Mouse (Mus musculus) heart, embryonic 10.5 days (tissue): Measurements from ENCODE around the gene Plg. TPM values are rescaled to one million over a fixed set of nuclear protein-coding genes. Genes with fewer than 3 reads are reported as not detected.

ENCODE experiments used
- DNase-seq: peaks from one replicate; pipeline ENCODE4 v3.0.0-alpha.2; 2017; ENCODE audit warnings: low spot score
- H3K27ac ChIP-seq: fragments of 300-500 bp; sonication (generic); 2 replicates; pipeline ENCODE4 v1.5.1; 2016; ENCODE audit warnings: mild to moderate bottlenecking
- H3K27me3 ChIP-seq: fragments of 300-500 bp; sonication (generic); 2 replicates; pipeline ENCODE4 v1.6.1; 2016; ENCODE audit warnings: mild to moderate bottlenecking; ENCODE audit not compliant: poor library complexity, insufficient read depth, severe bottlenecking
- H3K36me3 ChIP-seq: fragments of 300-500 bp; sonication (generic); 2 replicates; pipeline ENCODE4 v1.6.1; 2016; ENCODE audit warnings: mild to moderate bottlenecking, moderate library complexity
- H3K4me1 ChIP-seq: fragments of 300-500 bp; sonication (generic); 2 replicates; pipeline ENCODE4 v1.6.1; 2016; ENCODE audit warnings: mild to moderate bottlenecking
- H3K4me3 ChIP-seq: fragments of 300-500 bp; sonication (generic); 2 replicates; pipeline ENCODE4 v1.5.1; 2016; ENCODE audit warnings: mild to moderate bottlenecking, moderate library complexity
- H3K9me3 ChIP-seq: fragments of 300-500 bp; sonication (generic); 2 replicates; pipeline ENCODE4 v1.6.1; 2016; ENCODE audit warnings: mild to moderate bottlenecking, moderate library complexity
- WGBS: fragments of 180-500 bp; shearing (Covaris S2); methylation state at CpG from one replicate; pipeline ENCODE4 v1.1.7; 2016; 5-methylcytosine and 5-hydroxymethylcytosine counted together
- polyA plus RNA-seq: library from polyadenylated mRNA; unstranded; fragments of >200 nt; fragmentation: Nextera tagmentation; extraction: Ambion mirVana; gene quantifications from 2 replicates; pipeline ENCODE4 v1.2.1, GENCODE M21; 2016

Gene Plg
- polyA plus RNA-seq, 1 experiment from 2014 or later: 19.7 TPM

DNA sequence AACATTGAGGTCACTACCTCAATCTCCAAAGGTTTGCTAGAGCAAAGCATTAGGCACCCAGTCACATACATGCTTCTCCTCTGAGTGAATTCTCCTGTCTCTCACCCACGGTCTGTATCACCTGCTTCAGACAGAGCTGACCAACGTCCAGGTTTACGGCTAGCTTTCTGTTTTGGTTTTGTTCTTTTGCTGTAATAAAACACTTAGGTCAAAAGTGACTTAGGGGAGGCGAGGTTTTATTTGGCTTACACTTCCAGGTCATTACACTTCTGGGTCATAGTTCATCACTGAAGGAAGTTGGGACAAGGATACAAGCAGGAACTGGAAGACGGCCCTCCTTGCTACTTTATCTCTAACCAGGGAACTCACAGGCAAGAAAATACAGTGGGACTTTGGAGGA, 9.0 kb upstream of the Plg start:
- Histone ChIP-seq H3K27me3 (no peaks in the 10 kb centered on the region), H3K4me3 (no peak overlapping the region), H3K36me3 (no peaks in the 10 kb centered on the region), H3K27ac (no peak overlapping the region), H3K4me1 (peaks cover 11% of the 10 kb centered on the region), H3K9me3 (no peaks in the 10 kb centered on the region)
- no peak for DNase-seq
- 68% methylated on average over 5 of the region's 5 CpGs for WGBS

DNA sequence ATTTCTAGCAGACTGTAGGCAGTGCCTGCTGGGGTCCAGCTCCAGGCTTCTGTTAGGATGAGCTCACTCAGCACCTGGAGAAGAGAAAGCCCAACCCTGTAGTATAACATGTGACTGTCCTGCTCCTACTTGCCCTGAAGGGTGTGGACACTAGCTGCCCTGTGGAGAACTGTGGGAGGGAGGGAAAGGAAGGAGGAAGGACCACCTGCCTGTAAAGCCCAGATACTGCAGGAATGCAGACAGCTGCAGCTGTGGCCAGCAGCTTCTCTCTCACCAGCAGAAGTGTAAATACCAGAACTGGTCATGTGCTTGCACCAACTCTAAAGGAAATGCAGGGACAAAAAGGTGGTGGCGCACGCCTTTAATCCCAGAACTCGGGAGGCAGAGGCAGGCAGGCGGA, 8.1 kb upstream of the Plg start:
- Histone ChIP-seq H3K27me3 (no peaks in the 10 kb centered on the region), H3K4me1 (peaks cover 9% of the 10 kb centered on the region), H3K27ac (peak overlapping the region; percentile 22; the same call in 1 of the 2 replicates), H3K9me3 (no peaks in the 10 kb centered on the region), H3K4me3 (no peak overlapping the region), H3K36me3 (no peaks in the 10 kb centered on the region)
- peak; percentile 79 for DNase-seq
- 56% methylated on average over 4 of the region's 4 CpGs for WGBS

DNA sequence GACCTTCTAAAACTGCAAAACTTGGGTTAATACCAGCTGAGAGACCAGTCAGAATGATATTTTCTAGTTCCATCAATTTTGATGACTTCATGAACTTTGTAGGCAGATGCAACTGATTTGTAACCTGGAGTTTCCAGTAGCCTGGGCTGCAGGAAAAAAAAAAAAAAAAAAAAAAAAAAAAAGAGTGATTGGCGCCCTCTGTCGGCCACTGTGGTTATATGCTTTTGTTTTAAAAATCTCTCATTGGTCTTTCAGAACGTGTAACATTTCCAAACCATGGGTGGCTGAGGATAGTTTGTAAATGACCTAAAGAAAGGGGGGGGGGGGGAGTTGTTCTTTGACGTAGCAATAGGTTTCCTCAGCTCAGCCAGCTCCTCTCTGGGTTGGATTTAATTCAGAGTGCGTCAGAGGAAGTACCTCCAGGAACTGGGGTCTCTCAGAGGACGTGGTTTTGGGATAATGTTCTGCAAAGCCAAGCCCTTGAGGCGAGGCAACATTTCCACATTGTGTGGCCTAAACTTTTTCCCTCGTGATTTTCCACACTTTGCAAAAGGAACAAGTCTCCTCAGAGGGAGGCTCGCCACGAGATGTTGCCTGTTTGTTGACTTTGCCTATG, 7.0 kb upstream of the Plg start:
- Histone ChIP-seq H3K36me3 (no peaks in the 10 kb centered on the region), H3K27me3 (no peaks in the 10 kb centered on the region), H3K9me3 (no peaks in the 10 kb centered on the region), H3K27ac (no peak overlapping the region), H3K4me3 (peak overlapping the region; percentile 18; the same call in 1 of the 2 replicates), H3K4me1 (peaks cover 9% of the 10 kb centered on the region)
- DNase-seq: no peak
- 35% methylated on average over 10 of the region's 10 CpGs for WGBS

DNA sequence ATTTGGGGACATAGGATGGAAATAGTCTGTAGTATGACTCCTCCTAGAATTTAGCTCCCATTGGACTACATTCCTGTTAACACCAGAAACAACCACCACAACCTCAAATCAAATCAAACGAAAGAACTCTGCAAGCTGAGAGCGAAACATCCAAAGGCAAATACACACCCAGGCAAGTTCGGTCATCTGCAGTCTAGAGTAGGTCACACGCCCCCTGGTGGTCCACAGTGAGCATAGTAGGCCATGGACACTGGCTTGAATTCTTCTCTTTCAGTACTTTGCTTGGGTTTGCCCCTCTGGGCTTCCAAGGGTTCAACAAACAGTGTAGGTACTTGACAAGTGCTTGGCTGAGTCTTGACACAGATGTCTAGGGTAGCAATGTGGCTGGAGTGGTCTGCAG, 6.4 kb upstream of the Plg start:
- 29% methylated on average over 4 of the region's 4 CpGs for WGBS
- no peak overlapping the region; the same call in 1 of the 2 replicates for H3K4me3 ChIP-seq
- peak; percentile 83 for DNase-seq

DNA sequence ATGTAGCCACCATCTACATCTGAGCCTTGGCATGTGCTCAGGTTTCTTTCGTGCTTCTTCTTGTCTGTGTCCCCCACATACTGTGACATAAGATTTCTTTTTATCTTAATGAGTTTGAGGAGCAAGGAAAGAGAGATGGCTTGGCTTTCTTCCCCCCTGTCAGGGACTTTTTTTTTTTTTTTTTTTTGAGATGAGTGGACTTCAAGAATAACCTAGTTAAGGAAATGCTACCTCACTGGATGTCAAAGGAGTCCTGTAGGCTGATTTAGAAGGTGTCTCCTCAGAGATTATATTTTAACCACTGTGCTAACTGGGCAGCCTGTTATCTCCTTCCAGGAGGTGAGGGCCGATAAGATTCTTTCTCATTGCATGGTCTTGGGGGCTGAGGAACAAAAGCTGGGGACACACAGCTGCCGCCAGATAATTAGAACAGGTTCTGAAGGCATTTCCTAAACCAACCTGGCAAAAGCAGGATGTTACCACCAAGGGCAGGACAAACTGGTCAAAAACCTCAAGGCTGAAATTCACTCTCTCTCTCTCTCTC, 4.7 kb upstream of the Plg start:
- no peak for DNase-seq
- Histone ChIP-seq H3K4me3 (no peak overlapping the region), H3K36me3 (no peaks in the 10 kb centered on the region), H3K27ac (no peak overlapping the region), H3K27me3 (peaks cover 7% of the 10 kb centered on the region; the same call in 1 of the 2 replicates), H3K9me3 (no peaks in the 10 kb centered on the region), H3K4me1 (peaks cover 9% of the 10 kb centered on the region)
- 46% methylated on average over 3 of the region's 3 CpGs for WGBS

More for the DNA sequence above, 6.4 kb upstream of the Plg start:
- H3K9me3 ChIP-seq: no peaks in the 10 kb centered on the region
- H3K36me3 ChIP-seq: no peaks in the 10 kb centered on the region
- H3K4me1 ChIP-seq: peaks cover 9% of the 10 kb centered on the region
- H3K27ac ChIP-seq: no peak overlapping the region
- no peaks in the 10 kb centered on the region for H3K27me3 ChIP-seq

DNA sequence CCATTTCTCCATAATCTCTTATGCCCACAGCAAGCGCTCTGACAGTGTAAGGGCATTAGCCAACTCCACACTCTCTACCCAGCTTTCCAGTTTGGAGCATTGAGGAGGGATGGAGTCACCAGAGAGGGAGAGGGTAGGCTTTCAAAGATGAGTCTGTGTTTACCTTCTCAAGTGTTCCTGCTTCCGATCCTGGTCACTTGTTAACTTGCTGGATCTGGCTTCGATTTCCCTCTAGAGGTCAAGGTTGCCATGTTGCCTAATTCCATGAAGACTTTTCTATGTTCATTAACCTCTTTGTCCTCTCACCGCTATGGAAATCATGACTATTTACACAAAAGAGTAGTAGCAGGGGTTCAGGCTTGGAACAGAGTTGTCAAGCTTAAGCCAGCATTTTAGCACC, 1.9 kb downstream of the Plg start:
- H3K36me3 ChIP-seq: no peaks in the 10 kb centered on the region
- DNase-seq: no peak
- peaks cover 7% of the 10 kb centered on the region; the same call in 1 of the 2 replicates for H3K27me3 ChIP-seq
- no peaks in the 10 kb centered on the region for H3K4me1 ChIP-seq
- H3K4me3 ChIP-seq: no peak overlapping the region
- H3K27ac ChIP-seq: no peak overlapping the region
- H3K9me3 ChIP-seq: no peaks in the 10 kb centered on the region
- WGBS: 86% methylated on average over 4 of the region's 4 CpGs

DNA sequence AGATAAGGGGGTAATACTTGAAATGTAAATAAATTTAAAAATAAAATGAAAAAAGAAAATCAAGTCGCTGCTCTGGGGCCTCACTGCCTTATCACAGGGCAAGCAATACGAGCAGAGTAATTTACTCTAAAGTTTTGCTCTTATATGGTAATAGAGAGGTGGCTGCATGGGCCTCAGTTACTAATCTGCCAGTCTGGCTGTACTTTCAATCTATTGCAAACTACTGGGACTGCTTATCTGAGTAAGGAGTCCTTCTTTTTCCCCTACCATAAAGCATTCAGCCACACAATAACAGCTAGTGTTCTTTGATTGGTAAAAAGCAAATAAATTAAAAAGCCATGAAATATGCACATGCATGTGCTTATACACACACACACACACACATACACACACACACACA, 3.2 kb downstream of the Plg start:
- Histone ChIP-seq H3K27ac (no peak overlapping the region), H3K36me3 (no peaks in the 10 kb centered on the region), H3K27me3 (peaks cover 7% of the 10 kb centered on the region; the same call in 1 of the 2 replicates), H3K4me1 (no peaks in the 10 kb centered on the region), H3K9me3 (no peaks in the 10 kb centered on the region), H3K4me3 (no peak overlapping the region)
- no peak for DNase-seq
- 65% methylated on average over 2 of the region's 2 CpGs for WGBS

DNA sequence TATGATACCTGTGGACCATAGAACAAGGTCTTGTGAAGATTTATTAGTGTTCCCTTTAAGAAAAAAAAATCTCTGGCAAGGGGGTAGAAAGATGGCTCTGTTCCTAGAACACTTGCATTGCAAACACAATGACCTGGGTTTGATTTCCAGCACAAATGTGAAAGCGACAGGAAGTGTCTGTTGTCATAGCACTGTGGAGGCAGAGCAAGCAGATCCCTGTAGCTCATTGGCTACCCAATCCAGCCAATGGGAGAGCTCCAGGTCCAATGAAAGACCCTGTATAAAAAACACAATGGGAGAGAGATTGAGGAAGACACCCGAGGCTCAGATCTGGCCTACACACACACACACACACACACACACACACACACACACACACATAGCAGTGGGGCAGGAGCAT, 4.1 kb downstream of the Plg start:
- Histone ChIP-seq H3K4me1 (no peaks in the 10 kb centered on the region), H3K4me3 (no peak overlapping the region), H3K27me3 (peaks cover 7% of the 10 kb centered on the region; the same call in 1 of the 2 replicates), H3K9me3 (no peaks in the 10 kb centered on the region), H3K27ac (no peak overlapping the region), H3K36me3 (no peaks in the 10 kb centered on the region)
- no peak for DNase-seq
- 49% methylated on average over 2 of the region's 2 CpGs for WGBS

DNA sequence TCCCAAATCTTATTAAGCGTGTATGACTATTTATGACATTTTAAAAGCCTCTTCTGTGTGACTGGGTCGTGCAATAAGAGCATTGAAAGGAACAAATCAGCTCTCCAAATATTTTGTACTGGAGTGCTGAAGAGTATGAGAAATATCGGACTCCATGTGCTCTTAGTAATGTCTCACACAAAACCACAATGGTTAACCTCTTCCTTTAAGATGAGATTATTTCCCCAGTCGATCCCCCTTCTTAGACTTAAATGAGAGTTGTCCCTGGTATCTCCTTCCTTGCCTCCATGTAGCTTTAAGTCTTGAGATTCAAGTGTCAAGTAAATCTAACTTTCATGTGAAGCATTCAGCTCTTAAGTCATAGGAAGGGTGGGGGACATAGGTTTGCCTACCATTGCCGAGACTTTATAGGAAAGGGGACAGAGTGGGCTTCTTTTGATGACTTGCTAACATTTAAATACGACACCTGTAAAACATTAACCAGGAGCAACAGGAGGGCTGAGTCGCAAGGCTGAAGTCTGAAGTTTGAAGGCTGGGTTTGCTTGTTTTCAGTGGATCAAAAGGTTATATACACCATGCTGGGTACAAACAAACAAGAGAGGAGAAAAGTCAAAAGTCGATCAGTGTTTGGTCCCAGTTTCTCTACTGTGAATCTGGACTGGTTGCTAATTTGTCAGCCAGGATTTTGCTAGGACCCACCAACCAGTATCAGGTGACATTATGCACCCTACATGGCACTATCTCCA, 6.8 kb downstream of the Plg start:
- H3K36me3 ChIP-seq: no peaks in the 10 kb centered on the region
- no peaks in the 10 kb centered on the region for H3K27me3 ChIP-seq
- H3K27ac ChIP-seq: no peak overlapping the region
- 72% methylated on average over 8 of the region's 8 CpGs for WGBS
- DNase-seq: no peak
- H3K4me3 ChIP-seq: no peak overlapping the region
- no peaks in the 10 kb centered on the region for H3K4me1 ChIP-seq
- no peaks in the 10 kb centered on the region for H3K9me3 ChIP-seq

DNA sequence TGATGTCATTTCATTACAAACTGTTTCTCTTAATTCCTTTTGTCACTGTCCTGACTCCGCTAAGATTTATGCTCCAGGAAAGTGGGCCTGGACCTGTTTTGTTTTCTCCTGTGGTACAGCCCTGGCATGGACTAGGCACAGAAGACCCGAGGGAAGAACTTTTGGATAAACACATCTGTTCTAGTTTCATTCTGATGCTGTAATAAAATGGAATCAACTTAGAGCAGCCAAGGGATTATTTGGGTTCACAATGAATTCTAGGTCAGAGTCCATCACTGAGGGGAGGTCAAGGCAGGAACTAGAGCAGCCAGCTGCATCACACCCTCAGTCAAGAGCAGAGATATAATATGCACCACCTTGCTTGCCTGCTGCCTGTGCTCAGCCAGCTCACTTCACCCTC, 9.4 kb downstream of the Plg start:
- H3K4me3 ChIP-seq: no peak overlapping the region
- DNase-seq: no peak
- no peaks in the 10 kb centered on the region for H3K36me3 ChIP-seq
- H3K27me3 ChIP-seq: no peaks in the 10 kb centered on the region
- no peak overlapping the region for H3K27ac ChIP-seq
- H3K9me3 ChIP-seq: 0 out of 2 replicates have a peak, but pooled peaks cover 4% of the 10 kb centered on the region
- no peaks in the 10 kb centered on the region for H3K4me1 ChIP-seq
- 71% methylated on average over 2 of the region's 2 CpGs for WGBS

DNA sequence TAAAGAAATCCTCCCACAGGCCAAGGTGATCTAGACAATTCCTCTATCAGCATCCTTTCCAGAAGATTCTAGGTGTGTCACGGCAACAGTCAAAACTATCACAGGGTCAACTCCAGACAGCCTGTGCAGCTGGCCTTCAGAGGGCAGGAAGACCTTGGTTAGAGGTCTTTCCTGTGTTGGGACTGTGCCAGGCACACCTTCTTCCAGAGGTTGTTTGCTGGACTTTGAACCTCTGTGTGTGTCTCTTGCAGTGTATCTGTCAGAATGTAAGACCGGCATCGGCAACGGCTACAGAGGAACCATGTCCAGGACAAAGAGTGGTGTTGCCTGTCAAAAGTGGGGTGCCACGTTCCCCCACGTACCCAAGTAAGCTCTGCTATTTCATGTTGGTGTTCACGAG, 9.8 kb downstream of the Plg start:
- Histone ChIP-seq H3K9me3 (0 out of 2 replicates have a peak, but pooled peaks cover 4% of the 10 kb centered on the region), H3K27ac (no peak overlapping the region), H3K4me1 (no peaks in the 10 kb centered on the region), H3K27me3 (no peaks in the 10 kb centered on the region), H3K36me3 (no peaks in the 10 kb centered on the region), H3K4me3 (no peak overlapping the region)
- no peak for DNase-seq
- WGBS: 89% methylated on average over 7 of the region's 7 CpGs

DNA sequence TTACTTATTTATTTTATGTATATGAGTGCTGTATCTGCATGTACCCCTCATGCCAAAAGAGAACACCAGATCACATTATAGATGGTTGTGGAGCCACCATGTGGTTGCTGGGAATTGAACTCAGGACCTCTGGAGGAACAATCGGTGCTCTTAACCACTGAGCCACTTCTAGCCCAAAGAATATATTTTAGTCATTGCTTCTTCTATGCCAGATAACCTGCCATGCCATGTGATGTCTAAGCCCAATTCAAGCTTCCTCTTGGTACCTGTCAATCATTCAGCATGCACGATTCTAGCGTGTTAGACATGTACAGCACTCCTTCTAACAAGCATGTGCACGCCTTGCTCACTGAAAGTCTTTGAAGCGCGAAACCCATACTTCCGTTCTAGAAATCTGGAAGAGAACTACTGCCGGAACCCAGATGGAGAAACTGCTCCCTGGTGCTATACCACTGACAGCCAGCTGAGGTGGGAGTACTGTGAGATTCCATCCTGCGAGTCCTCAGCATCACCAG, 17.8 kb downstream of the Plg start:
- 84% methylated on average over 9 of the region's 9 CpGs for whole genome bisulfite sequencing

DNA sequence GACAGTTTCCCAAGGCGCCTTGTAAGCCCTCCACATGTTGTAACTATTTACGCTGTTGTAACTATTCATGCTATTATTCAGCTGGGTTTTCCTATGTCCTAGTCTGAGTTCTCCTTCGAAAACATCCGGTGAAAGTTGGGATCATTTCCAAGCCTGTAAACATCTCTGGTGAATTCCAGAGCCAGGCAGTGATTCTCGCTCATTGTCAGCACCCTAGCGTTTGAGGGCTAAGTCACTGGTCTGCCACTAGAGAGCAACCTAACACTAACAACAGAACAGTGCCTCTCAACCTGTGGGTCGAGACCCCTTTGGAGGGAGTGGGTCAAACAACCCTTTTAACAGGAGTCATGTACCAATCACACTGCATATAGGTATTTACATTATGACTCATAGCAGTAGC, 25.0 kb downstream of the Plg start:
- Histone ChIP-seq H3K27me3 (peaks cover 3% of the 10 kb centered on the region), H3K36me3 (no peaks in the 10 kb centered on the region), H3K27ac (no peak overlapping the region), H3K9me3 (peaks cover 15% of the 10 kb centered on the region; the same call in 1 of the 2 replicates), H3K4me3 (no peak overlapping the region), H3K4me1 (no peaks in the 10 kb centered on the region)
- no peak for DNase-seq
- 71% methylated on average over 7 of the region's 7 CpGs for WGBS

More for the DNA sequence above, 17.8 kb downstream of the Plg start:
- 0 out of 2 replicates have a peak, but pooled peaks cover 4% of the 10 kb centered on the region for H3K9me3 ChIP-seq
- H3K27me3 ChIP-seq: peaks cover 9% of the 10 kb centered on the region; the same call in 1 of the 2 replicates
- no peak overlapping the region for H3K4me3 ChIP-seq
- no peaks in the 10 kb centered on the region for H3K4me1 ChIP-seq
- H3K36me3 ChIP-seq: no peaks in the 10 kb centered on the region
- no peak for DNase-seq
- H3K27ac ChIP-seq: no peak overlapping the region
